Mouse (Mus musculus): ENCODE measurements around the gene Gpr4. TPM values are rescaled to one million over a fixed set of nuclear protein-coding genes. Genes with fewer than 3 reads are reported as not detected.

The Gpr4 gene
- polyA plus RNA-seq, 1 experiment from 2014 or later: 1.7 TPM

GRCm38 (mm10) chr7:19175708-19176515 lies 36.4 kb upstream of the Gpr4 start, which contains the start of gene Eml2:
Eml2 (plus strand) TSS chr7:19176421.
- H3K4me2 ChIP-seq (replicated peaks): peak within 1 kb of the TSS; percentile 30
- WGBS: 2% methylated on average over 30 of the region's 30 CpGs
- ATAC-seq (ENCODE audit: insufficient number of reproducible peaks, low FRiP score, low TSS enrichment, low read depth): 0 out of 2 replicates have a peak, but pooled peaks have one; percentile 40
- no peak within 1 kb of the TSS for H3K27ac ChIP-seq (replicated peaks)
- H3K9me3 ChIP-seq (replicated peaks): no peaks in the 10 kb centered on the region
- H3K4me3 ChIP-seq (replicated peaks): peak within 1 kb of the TSS; percentile 19
- H3K4me1 ChIP-seq: peaks cover 46% of the 10 kb centered on the region
- no peak within 1 kb of the TSS for H3K9ac ChIP-seq
- no peaks in the 10 kb centered on the region for H3K36me3 ChIP-seq
- peaks cover 53% of the 10 kb centered on the region for H3K27me3 ChIP-seq

GRCm38 (mm10) chr7:19176516-19176947 lies 35.8 kb upstream of the Gpr4 start:
- 4% methylated on average over 21 of the region's 21 CpGs for WGBS
- H3K4me3 ChIP-seq (replicated peaks): peak overlapping the region; percentile 19
- H3K27me3 ChIP-seq: peaks cover 53% of the 10 kb centered on the region
- no peaks in the 10 kb centered on the region for H3K36me3 ChIP-seq
- no peak for ATAC-seq (ENCODE audit: insufficient number of reproducible peaks, low FRiP score, low TSS enrichment, low read depth)
- peaks cover 49% of the 10 kb centered on the region for H3K4me1 ChIP-seq
- H3K9ac ChIP-seq: no peak overlapping the region
- H3K4me2 ChIP-seq (replicated peaks): peak overlapping the region; percentile 30
- H3K27ac ChIP-seq (replicated peaks): no peak overlapping the region
- no peaks in the 10 kb centered on the region for H3K9me3 ChIP-seq (replicated peaks)

- ATAC-seq (ENCODE audit: insufficient number of reproducible peaks, low FRiP score, low TSS enrichment, low read depth): no peak
- Histone ChIP-seq H3K9ac (no peak overlapping the region), H3K4me3 (replicated peaks) (no peak overlapping the region), H3K4me2 (replicated peaks) (no peak overlapping the region), H3K4me1 (peaks cover 50% of the 10 kb centered on the region), H3K9me3 (replicated peaks) (no peaks in the 10 kb centered on the region), H3K27me3 (peaks cover 53% of the 10 kb centered on the region), H3K27ac (replicated peaks) (no peak overlapping the region), H3K36me3 (no peaks in the 10 kb centered on the region)
- 69% methylated on average over 7 of the region's 7 CpGs for WGBS
Observed at GRCm38 (mm10) chr7:19177216-19177615, 35.1 kb upstream of the Gpr4 start.

DNA sequence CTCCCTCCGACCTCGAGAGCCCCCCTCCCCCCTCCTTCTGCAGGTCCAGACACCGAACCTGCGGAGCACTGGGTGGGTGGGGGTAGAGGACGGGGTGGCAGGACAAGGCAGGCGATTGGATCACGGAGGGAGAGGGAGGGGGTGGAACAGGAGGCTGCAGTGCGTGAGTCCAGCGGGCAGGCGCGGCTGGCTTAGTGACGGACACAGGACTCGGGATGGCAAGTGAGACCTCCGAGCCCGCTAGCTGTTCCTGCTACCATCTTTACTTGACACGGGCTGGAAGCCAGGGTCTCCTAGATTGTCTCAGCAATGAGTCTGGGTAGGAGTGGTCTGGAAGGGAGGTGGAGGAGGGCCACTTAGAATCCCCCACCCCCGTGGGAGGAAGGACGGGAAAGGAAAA lies 34.3 kb upstream of the Gpr4 start:
- Histone ChIP-seq H3K27me3 (peaks cover 53% of the 10 kb centered on the region), H3K9me3 (replicated peaks) (no peaks in the 10 kb centered on the region), H3K4me1 (peaks cover 46% of the 10 kb centered on the region), H3K27ac (replicated peaks) (no peak overlapping the region), H3K4me3 (replicated peaks) (peak overlapping the region; percentile 34; the same call in 1 of the 2 replicates), H3K36me3 (no peaks in the 10 kb centered on the region), H3K9ac (no peak overlapping the region), H3K4me2 (replicated peaks) (peak overlapping the region; percentile 49; the same call in 1 of the 2 replicates)
- no peak for ATAC-seq (ENCODE audit: insufficient number of reproducible peaks, low FRiP score, low TSS enrichment, low read depth)
- 12% methylated on average over 18 of the region's 18 CpGs for WGBS

DNA sequence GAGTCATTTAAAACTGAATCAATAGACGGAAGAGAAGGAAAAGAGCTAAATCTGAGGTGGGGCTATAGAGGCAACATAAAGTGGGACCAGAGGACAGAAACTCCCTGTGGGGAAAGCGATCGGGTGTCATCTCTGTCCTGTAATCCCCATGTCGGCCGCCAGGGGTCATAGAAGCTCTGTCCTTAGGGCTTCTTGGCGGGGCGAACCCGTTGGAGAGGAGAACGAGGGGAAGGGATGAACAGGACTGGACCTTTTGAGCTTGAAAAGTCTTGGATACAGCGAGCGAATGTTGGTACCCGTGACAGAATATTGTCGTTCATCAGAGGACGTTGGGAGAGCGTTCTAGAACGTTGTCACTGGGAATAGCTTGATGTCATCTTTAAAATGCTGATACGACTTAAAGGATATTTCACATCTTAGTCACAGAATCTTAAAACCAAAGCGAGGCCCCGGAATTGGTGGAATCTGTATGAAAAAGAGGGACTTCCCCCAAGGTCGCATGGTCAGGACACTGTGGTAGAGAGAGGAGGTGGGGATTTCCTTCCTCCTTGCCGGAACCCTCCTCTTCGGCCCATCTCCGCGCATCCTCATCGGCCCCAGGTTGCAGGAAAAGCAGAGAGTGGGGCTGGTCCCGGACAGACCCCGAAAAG lies 33.8 kb upstream of the Gpr4 start:
- WGBS: 5% methylated on average over 27 of the region's 27 CpGs
- Histone ChIP-seq H3K9ac (no peak overlapping the region), H3K4me3 (replicated peaks) (peak overlapping the region; percentile 34), H3K4me2 (replicated peaks) (peak overlapping the region; percentile 49), H3K27ac (replicated peaks) (no peak overlapping the region), H3K27me3 (peaks cover 53% of the 10 kb centered on the region), H3K4me1 (peaks cover 44% of the 10 kb centered on the region), H3K36me3 (no peaks in the 10 kb centered on the region), H3K9me3 (replicated peaks) (no peaks in the 10 kb centered on the region)
- ATAC-seq (ENCODE audit: insufficient number of reproducible peaks, low FRiP score, low TSS enrichment, low read depth): no peak

- Histone ChIP-seq H3K4me3 (replicated peaks) (peak overlapping the region; percentile 34), H3K9ac (no peak overlapping the region), H3K4me2 (replicated peaks) (peak overlapping the region; percentile 49), H3K9me3 (replicated peaks) (no peaks in the 10 kb centered on the region), H3K4me1 (peaks cover 45% of the 10 kb centered on the region), H3K27me3 (peaks cover 53% of the 10 kb centered on the region), H3K36me3 (no peaks in the 10 kb centered on the region), H3K27ac (replicated peaks) (no peak overlapping the region)
- WGBS: under 1% methylated on average over 32 of the region's 32 CpGs
- ATAC-seq (ENCODE audit: insufficient number of reproducible peaks, low FRiP score, low TSS enrichment, low read depth): no peak
Observed at GRCm38 (mm10) chr7:19179173-19179572, 33.2 kb upstream of the Gpr4 start.

DNA sequence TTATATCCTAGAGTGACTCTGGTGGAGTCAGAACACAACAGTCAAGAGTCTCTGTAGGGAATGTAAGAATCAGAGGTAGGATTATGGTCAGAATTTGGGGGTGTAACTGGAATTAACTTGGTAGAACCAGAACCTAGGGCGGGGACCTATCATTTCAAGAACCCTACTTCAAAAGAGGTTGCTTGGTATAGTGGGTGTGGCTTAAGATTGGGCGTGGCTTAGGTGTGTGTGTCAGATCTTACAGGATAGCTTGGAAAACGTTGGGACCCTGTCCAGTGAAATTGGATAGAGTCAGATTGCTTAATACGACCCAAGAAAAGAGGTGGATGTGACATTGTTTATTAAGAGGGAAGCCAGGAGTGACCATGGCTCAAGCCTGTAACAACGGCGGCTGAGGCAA lies 32.4 kb upstream of the Gpr4 start:
- no peak for ATAC-seq (ENCODE audit: insufficient number of reproducible peaks, low FRiP score, low TSS enrichment, low read depth)
- Histone ChIP-seq H3K36me3 (no peaks in the 10 kb centered on the region), H3K9ac (no peak overlapping the region), H3K4me2 (replicated peaks) (no peak overlapping the region), H3K9me3 (replicated peaks) (no peaks in the 10 kb centered on the region), H3K4me1 (peaks cover 53% of the 10 kb centered on the region), H3K27me3 (peaks cover 50% of the 10 kb centered on the region), H3K4me3 (replicated peaks) (no peak overlapping the region), H3K27ac (replicated peaks) (no peak overlapping the region)
- 33% methylated on average over 6 of the region's 6 CpGs for WGBS

- Histone ChIP-seq H3K4me2 (replicated peaks) (peak overlapping the region; percentile 74), H3K9me3 (replicated peaks) (no peaks in the 10 kb centered on the region), H3K27me3 (peaks cover 42% of the 10 kb centered on the region), H3K27ac (replicated peaks) (peak overlapping the region; percentile 41), H3K4me1 (peaks cover 50% of the 10 kb centered on the region), H3K9ac (peak overlapping the region; percentile 42), H3K4me3 (replicated peaks) (peak overlapping the region; percentile 56), H3K36me3 (0 out of 2 replicates have a peak, but pooled peaks cover under 1% of the 10 kb centered on the region)
- 0 out of 2 replicates have a peak, but pooled peaks have one; percentile 12 for ATAC-seq (ENCODE audit: insufficient number of reproducible peaks, low FRiP score, low TSS enrichment, low read depth)
- under 1% methylated on average over 22 of the region's 27 CpGs for WGBS
Observed at GRCm38 (mm10) chr7:19180862-19181429, 31.4 kb upstream of the Gpr4 start.

- ATAC-seq (ENCODE audit: insufficient number of reproducible peaks, low FRiP score, low TSS enrichment, low read depth): no peak
- no peaks in the 10 kb centered on the region for H3K9me3 ChIP-seq (replicated peaks)
- H3K27me3 ChIP-seq: peaks cover 10% of the 10 kb centered on the region
- 0 out of 2 replicates have a peak, but pooled peaks cover 9% of the 10 kb centered on the region for H3K36me3 ChIP-seq
- 45% methylated on average over 2 of the region's 2 CpGs for WGBS
- 0 out of 2 replicates have a peak overlapping the region, but pooled peaks have one; percentile 7 for H3K4me2 ChIP-seq (replicated peaks)
- H3K4me3 ChIP-seq (replicated peaks): no peak overlapping the region
- H3K27ac ChIP-seq (replicated peaks): peak overlapping the region; percentile 61
- no peak overlapping the region for H3K9ac ChIP-seq
- H3K4me1 ChIP-seq: peaks cover 29% of the 10 kb centered on the region
Observed at GRCm38 (mm10) chr7:19184250-19184649, 28.1 kb upstream of the Gpr4 start.

GRCm38 (mm10) chr7:19184758-19185157 lies 27.6 kb upstream of the Gpr4 start:
- H3K4me1 ChIP-seq: peaks cover 25% of the 10 kb centered on the region
- WGBS: 43% methylated on average over 6 of the region's 6 CpGs
- 0 out of 2 replicates have a peak, but pooled peaks cover 10% of the 10 kb centered on the region for H3K36me3 ChIP-seq
- no peak overlapping the region for H3K4me3 ChIP-seq (replicated peaks)
- peak overlapping the region; percentile 61 for H3K27ac ChIP-seq (replicated peaks)
- peaks cover 5% of the 10 kb centered on the region; the same call in 1 of the 2 replicates for H3K27me3 ChIP-seq
- ATAC-seq (ENCODE audit: insufficient number of reproducible peaks, low FRiP score, low TSS enrichment, low read depth): peak; percentile 69
- H3K9ac ChIP-seq: no peak overlapping the region
- no peaks in the 10 kb centered on the region for H3K9me3 ChIP-seq (replicated peaks)
- H3K4me2 ChIP-seq (replicated peaks): 0 out of 2 replicates have a peak overlapping the region, but pooled peaks have one; percentile 7

GRCm38 (mm10) chr7:19194676-19195075 lies 17.7 kb upstream of the Gpr4 start:
- no peak overlapping the region for H3K4me3 ChIP-seq (replicated peaks)
- no peak for ATAC-seq (ENCODE audit: insufficient number of reproducible peaks, low FRiP score, low TSS enrichment, low read depth)
- H3K4me2 ChIP-seq (replicated peaks): no peak overlapping the region
- H3K9ac ChIP-seq: no peak overlapping the region
- H3K9me3 ChIP-seq (replicated peaks): no peaks in the 10 kb centered on the region
- WGBS: 98% methylated on average over 4 of the region's 4 CpGs
- no peaks in the 10 kb centered on the region for H3K27me3 ChIP-seq
- peaks cover 61% of the 10 kb centered on the region for H3K36me3 ChIP-seq
- no peak overlapping the region for H3K27ac ChIP-seq (replicated peaks)
- no peaks in the 10 kb centered on the region for H3K4me1 ChIP-seq

All from embryonic facial prominence, embryonic 15.5 days (tissue).